Mouse (Mus musculus): ENCODE results near the gene Rgl2. TPM values are rescaled to one million over a fixed set of nuclear protein-coding genes. Genes with fewer than 3 reads are reported as not detected.

Gene Rgl2
- total and polyA plus RNA-seq, 2 experiments = 9.8 to 27.7 TPM

DNA sequence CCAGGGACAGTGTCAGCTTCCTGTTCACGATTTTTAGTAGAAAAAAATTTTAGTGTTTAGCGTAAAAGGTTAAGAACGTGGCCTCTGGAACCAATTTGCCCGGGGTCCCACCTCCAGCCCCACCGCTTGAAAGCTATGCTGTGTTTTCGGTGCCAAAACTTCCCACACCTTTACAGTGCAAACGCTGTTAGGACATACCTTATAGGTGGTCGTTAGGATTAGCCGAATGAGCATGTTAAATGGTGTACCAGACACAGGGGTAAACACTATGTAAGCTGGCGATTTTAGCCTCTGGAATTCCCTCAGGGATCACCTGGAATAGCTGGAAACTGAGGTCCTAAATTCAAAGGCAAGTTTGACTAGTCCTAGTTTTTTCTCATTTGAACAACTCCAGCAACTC lies 27.0 kb downstream of the Rgl2 start:
- H3K79me2 ChIP-seq (ENCODE audit: control insufficient read depth, insufficient read depth, low read length) = peaks cover 5% of the 10 kb centered on the region; the same call in 1 of the 2 replicates
- peak overlapping the region; percentile 93 for H3K27ac ChIP-seq (replicated peaks; ENCODE audit: insufficient read depth, low read depth, low read length)
- no peaks in the 10 kb centered on the region for H3K27me3 ChIP-seq (ENCODE audit: control insufficient read depth, insufficient read depth, low read length)
- WGBS = 5% methylated on average over 10 of the region's 10 CpGs
- no peak for TF ChIP-seq CTCF (IDR thresholded peaks at IDR 0.05; ENCODE audit: low read depth, low read length)
- no peak for TF ChIP-seq POLR2A (IDR thresholded peaks at IDR 0.05; ENCODE audit: extremely low read depth, insufficient read depth, low read length)
- peaks cover 9% of the 10 kb centered on the region for H3K4me1 ChIP-seq (ENCODE audit: control insufficient read depth, insufficient read depth, low read length)
- DNase-seq (ENCODE audit: extremely low read depth, low read depth, low spot score) = no peak
- H3K4me3 ChIP-seq (ENCODE audit: insufficient read depth, low read depth, low read length) = peak overlapping the region; percentile 81
- H3K36me3 ChIP-seq (ENCODE audit: control insufficient read depth, insufficient read depth, low read length) = peaks cover 21% of the 10 kb centered on the region
- peak overlapping the region; percentile 83 for H3K9ac ChIP-seq (ENCODE audit: low read depth, low read length)

DNA sequence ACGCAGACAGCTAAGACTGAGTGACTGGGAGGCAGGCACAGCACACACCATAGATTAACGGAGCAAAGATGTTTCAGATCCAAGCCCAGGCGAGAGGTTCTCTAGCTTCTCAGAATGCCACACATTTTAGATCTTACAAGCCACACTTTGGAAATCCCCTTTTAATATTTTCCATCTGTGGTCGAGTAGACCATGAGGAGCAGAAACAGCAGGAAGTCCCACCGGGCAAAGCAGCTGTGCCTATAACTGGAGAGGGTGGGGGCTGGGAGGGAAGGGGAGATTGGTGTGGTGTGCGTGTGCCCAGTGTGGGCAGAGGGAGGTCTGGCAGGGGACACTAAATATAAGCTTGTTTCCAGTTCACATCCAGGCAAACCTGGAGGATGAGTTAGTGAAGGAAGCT lies 28.1 kb downstream of the Rgl2 start:
- no peak for TF ChIP-seq POLR2A (IDR thresholded peaks at IDR 0.05; ENCODE audit: extremely low read depth, insufficient read depth, low read length)
- TF ChIP-seq CTCF (IDR thresholded peaks at IDR 0.05; ENCODE audit: low read depth, low read length) = no peak
- no peak overlapping the region for H3K9ac ChIP-seq (ENCODE audit: low read depth, low read length)
- peaks cover 15% of the 10 kb centered on the region for H3K36me3 ChIP-seq (ENCODE audit: control insufficient read depth, insufficient read depth, low read length)
- H3K79me2 ChIP-seq (ENCODE audit: control insufficient read depth, insufficient read depth, low read length) = peaks cover 5% of the 10 kb centered on the region; the same call in 1 of the 2 replicates
- no peak overlapping the region for H3K27ac ChIP-seq (replicated peaks; ENCODE audit: insufficient read depth, low read depth, low read length)
- H3K27me3 ChIP-seq (ENCODE audit: control insufficient read depth, insufficient read depth, low read length) = no peaks in the 10 kb centered on the region
- peaks cover 9% of the 10 kb centered on the region for H3K4me1 ChIP-seq (ENCODE audit: control insufficient read depth, insufficient read depth, low read length)
- H3K4me3 ChIP-seq (ENCODE audit: insufficient read depth, low read depth, low read length) = no peak overlapping the region
- DNase-seq (ENCODE audit: extremely low read depth, low read depth, low spot score) = no peak
- 87% methylated on average over 6 of the region's 6 CpGs for WGBS

DNA sequence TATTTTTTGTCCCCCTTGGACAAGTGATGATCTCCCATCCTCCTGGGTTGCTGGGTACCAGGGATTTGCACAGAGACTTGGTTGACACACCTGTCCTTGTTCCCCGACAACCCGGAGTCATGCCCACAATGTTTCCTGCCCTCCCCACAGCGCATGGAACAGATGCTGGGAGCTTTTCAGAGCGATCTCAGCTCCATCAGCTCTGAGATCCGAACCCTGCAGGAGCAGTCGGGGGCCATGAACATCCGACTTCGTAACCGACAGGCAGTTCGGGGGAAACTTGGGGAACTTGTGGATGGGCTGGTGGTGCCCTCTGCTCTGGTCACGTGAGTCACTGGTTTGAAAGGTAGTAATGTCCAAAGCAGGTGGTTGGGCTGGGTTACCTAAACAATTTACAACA lies 29.1 kb downstream of the Rgl2 start:
- no peak overlapping the region for H3K9ac ChIP-seq (ENCODE audit: low read depth, low read length)
- H3K79me2 ChIP-seq (ENCODE audit: control insufficient read depth, insufficient read depth, low read length) = peaks cover 5% of the 10 kb centered on the region; the same call in 1 of the 2 replicates
- no peaks in the 10 kb centered on the region for H3K27me3 ChIP-seq (ENCODE audit: control insufficient read depth, insufficient read depth, low read length)
- no peak for TF ChIP-seq CTCF (IDR thresholded peaks at IDR 0.05; ENCODE audit: low read depth, low read length)
- no peak for TF ChIP-seq POLR2A (IDR thresholded peaks at IDR 0.05; ENCODE audit: extremely low read depth, insufficient read depth, low read length)
- WGBS = 97% methylated on average over 11 of the region's 11 CpGs
- no peak overlapping the region for H3K27ac ChIP-seq (replicated peaks; ENCODE audit: insufficient read depth, low read depth, low read length)
- DNase-seq (ENCODE audit: extremely low read depth, low read depth, low spot score) = no peak
- peaks cover 6% of the 10 kb centered on the region for H3K36me3 ChIP-seq (ENCODE audit: control insufficient read depth, insufficient read depth, low read length)
- H3K4me1 ChIP-seq (ENCODE audit: control insufficient read depth, insufficient read depth, low read length) = peaks cover 5% of the 10 kb centered on the region
- no peak overlapping the region for H3K4me3 ChIP-seq (ENCODE audit: insufficient read depth, low read depth, low read length)

DNA sequence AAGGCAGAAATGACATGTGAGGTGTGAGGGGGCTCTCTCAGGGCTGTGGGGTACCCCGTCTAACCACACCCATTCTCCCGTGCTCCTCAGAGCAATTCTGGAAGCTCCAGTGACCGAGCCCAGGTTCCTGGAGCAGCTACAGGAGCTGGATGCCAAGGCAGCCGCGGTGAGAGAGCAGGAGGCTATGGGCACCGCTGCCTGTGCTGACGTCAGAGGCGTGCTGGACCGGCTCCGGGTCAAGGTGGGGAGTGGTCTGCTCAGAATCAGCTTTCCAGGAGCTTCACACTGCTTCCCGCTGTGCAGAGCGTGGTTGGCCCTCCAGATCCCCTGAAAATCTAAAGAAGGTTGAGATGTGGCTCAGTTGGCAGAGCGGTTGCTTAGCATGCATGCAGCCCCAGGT lies 29.8 kb downstream of the Rgl2 start:
- H3K4me3 ChIP-seq (ENCODE audit: insufficient read depth, low read depth, low read length) = no peak overlapping the region
- H3K79me2 ChIP-seq (ENCODE audit: control insufficient read depth, insufficient read depth, low read length) = peaks cover 5% of the 10 kb centered on the region; the same call in 1 of the 2 replicates
- H3K4me1 ChIP-seq (ENCODE audit: control insufficient read depth, insufficient read depth, low read length) = peaks cover 3% of the 10 kb centered on the region
- H3K27ac ChIP-seq (replicated peaks; ENCODE audit: insufficient read depth, low read depth, low read length) = no peak overlapping the region
- 98% methylated on average over 13 of the region's 13 CpGs for WGBS
- H3K36me3 ChIP-seq (ENCODE audit: control insufficient read depth, insufficient read depth, low read length) = peaks cover 5% of the 10 kb centered on the region; the same call in 1 of the 2 replicates
- H3K9ac ChIP-seq (ENCODE audit: low read depth, low read length) = no peak overlapping the region
- TF ChIP-seq CTCF (IDR thresholded peaks at IDR 0.05; ENCODE audit: low read depth, low read length) (no peak), POLR2A (IDR thresholded peaks at IDR 0.05; ENCODE audit: extremely low read depth, insufficient read depth, low read length) (no peak)
- no peak for DNase-seq (ENCODE audit: extremely low read depth, low read depth, low spot score)
- no peaks in the 10 kb centered on the region for H3K27me3 ChIP-seq (ENCODE audit: control insufficient read depth, insufficient read depth, low read length)

DNA sequence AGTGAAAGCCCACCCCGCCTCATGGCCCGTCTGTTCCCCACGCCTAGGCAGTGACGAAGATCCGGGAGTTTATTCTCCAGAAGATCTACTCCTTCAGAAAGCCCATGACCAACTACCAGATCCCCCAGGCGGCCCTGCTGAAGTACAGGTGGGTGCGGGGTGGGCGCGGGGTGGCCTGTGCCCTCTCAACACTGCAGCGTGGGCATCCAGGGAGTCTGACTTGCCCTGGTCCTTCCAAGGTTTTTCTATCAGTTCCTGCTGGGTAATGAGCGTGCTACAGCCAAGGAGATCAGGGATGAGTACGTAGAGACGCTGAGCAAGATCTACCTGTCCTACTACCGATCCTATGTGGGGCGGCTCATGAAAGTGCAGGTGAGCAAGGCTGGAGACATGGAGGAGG lies 30.6 kb downstream of the Rgl2 start:
- TF ChIP-seq CTCF (IDR thresholded peaks at IDR 0.05; ENCODE audit: low read depth, low read length) (no peak), POLR2A (IDR thresholded peaks at IDR 0.05; ENCODE audit: extremely low read depth, insufficient read depth, low read length) (no peak)
- no peak overlapping the region for H3K4me3 ChIP-seq (ENCODE audit: insufficient read depth, low read depth, low read length)
- H3K27ac ChIP-seq (replicated peaks; ENCODE audit: insufficient read depth, low read depth, low read length) = no peak overlapping the region
- H3K79me2 ChIP-seq (ENCODE audit: control insufficient read depth, insufficient read depth, low read length) = peaks cover 5% of the 10 kb centered on the region; the same call in 1 of the 2 replicates
- H3K9ac ChIP-seq (ENCODE audit: low read depth, low read length) = no peak overlapping the region
- DNase-seq (ENCODE audit: extremely low read depth, low read depth, low spot score) = no peak
- 95% methylated on average over 15 of the region's 15 CpGs for WGBS
- H3K27me3 ChIP-seq (ENCODE audit: control insufficient read depth, insufficient read depth, low read length) = no peaks in the 10 kb centered on the region
- H3K4me1 ChIP-seq (ENCODE audit: control insufficient read depth, insufficient read depth, low read length) = peaks cover 3% of the 10 kb centered on the region; the same call in 1 of the 2 replicates
- peaks cover 6% of the 10 kb centered on the region; the same call in 1 of the 2 replicates for H3K36me3 ChIP-seq (ENCODE audit: control insufficient read depth, insufficient read depth, low read length)

DNA sequence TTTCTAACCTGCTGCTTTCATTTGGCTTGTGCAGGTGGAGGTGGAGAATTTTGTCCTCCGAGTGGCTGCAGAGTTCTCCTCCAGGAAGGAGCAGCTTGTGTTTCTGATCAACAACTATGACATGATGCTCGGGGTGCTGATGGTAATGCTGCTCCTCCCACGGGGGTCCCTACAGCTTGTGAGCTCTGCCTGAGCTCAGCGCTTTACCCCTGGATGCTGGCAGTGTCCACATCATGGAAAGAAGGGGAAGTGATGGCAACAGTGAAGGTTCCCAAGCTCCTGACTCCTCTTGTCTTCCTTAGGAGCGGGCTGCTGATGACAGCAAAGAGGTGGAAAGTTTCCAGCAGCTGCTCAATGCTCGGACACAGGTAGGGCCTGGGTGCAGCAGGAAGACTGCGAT lies 33.5 kb downstream of the Rgl2 start:
- no peaks in the 10 kb centered on the region for H3K27me3 ChIP-seq (ENCODE audit: control insufficient read depth, insufficient read depth, low read length)

More for the DNA sequence above, 33.5 kb downstream of the Rgl2 start:
- WGBS = 92% methylated on average over 7 of the region's 7 CpGs
- Histone ChIP-seq H3K4me1 (ENCODE audit: control insufficient read depth, insufficient read depth, low read length) (no peaks in the 10 kb centered on the region), H3K9ac (ENCODE audit: low read depth, low read length) (no peak overlapping the region), H3K36me3 (ENCODE audit: control insufficient read depth, insufficient read depth, low read length) (peaks cover 10% of the 10 kb centered on the region; the same call in 1 of the 2 replicates), H3K79me2 (ENCODE audit: control insufficient read depth, insufficient read depth, low read length) (no peaks in the 10 kb centered on the region), H3K4me3 (ENCODE audit: insufficient read depth, low read depth, low read length) (no peak overlapping the region), H3K27ac (replicated peaks; ENCODE audit: insufficient read depth, low read depth, low read length) (no peak overlapping the region)
- no peak for DNase-seq (ENCODE audit: extremely low read depth, low read depth, low spot score)
- no peak for TF ChIP-seq POLR2A (IDR thresholded peaks at IDR 0.05; ENCODE audit: extremely low read depth, insufficient read depth, low read length)
- no peak for TF ChIP-seq CTCF (IDR thresholded peaks at IDR 0.05; ENCODE audit: low read depth, low read length)
